Comparison of ENCODE assay signal across 15 mouse cellular contexts in the genomic region with DNA sequence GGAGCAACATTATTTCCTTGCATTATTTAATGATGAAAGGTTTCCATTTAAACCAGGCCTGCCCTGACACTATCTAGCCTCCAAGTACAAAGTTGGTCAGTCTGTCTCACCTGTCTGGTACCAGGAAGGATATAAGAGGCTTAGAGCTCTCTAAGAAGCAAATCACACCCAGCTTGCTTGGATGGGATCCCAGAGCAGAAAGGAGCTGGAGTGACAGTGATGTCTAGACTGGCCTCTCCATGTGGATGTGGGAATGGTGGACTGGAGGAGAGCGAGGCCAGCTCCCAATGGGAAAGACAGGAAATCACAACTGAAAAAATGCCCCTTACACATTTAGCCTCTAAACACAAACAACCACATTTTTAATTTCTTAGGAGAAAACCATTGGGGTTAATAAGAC.
"Had no signal": no experiment of that assay in that cellular context is flagged by ENCODE, and none has a peak within 500 bp of the region (broad histone marks: within the 10 kb centered on the region; RNA-seq: fewer than 3 reads in every experiment).

No protein-coding gene starts in this region.

- DNase-seq: cerebellum, adult 8-10 months; cerebellum, adult 9-10 months; cerebellum, adult 9-11 months; cerebellum, postnatal 14 days; cerebellum, postnatal 25 days; cerebellum, postnatal 36 days; embryo, embryonic 11 days; forebrain, postnatal 0 days; gastrocnemius, adult 2 months; gastrocnemius, postnatal 10 days; gastrocnemius, postnatal 14 days; gastrocnemius, postnatal 25 days; gastrocnemius, postnatal 36 days; heart, adult 18-20 months; heart, adult 2 months had no signal
